Mouse (Mus musculus): Measurements from ENCODE around the gene Prune1.

The Prune1 gene

DNA sequence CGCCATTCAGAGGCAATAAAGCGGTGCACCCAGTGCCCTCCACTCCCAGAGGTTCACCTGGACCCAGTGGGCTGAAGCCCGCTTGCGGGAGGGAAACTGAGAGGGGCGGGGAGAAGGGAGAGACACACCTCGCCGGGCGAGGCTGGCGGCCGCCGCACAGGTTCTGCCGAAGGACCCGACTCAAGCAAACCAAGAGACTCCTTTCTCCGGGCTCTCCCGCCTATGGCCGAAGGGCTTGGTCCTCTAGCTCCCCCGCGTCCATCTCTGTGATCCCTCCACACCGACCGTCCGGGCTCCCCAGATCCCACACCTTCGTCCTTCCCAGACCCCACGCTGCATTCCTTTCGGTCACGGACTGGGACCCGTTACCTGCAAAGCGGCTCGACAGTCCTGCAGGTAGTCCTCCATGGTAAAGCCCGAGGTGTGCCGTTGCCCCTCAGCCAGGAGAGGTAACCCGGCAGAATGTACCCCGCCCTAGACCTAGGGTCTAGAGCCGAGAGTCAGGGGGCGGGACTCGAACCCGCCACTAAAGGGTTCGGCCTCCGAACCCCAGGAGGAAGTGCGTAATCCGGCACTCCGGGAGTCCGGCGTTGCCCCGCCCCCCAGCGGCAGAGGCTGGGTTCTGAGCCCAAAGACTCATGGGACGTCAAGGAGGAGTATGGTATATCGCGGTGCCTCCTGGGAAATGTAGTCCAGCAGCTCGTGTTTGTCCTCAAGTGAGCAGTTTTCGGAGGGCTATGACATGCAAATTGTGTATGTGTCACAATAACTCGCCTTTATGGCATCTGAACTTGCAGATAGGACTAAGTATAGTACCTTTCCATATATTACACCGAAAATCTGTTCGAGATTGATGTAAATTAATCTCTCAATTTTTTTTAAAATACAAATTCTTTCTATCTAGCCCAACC lies at the start of gene Prune1, which contains the start of gene Mindy1:
Prune1 (minus strand) TSS at position 861 of the 911 bp plus-strand sequence.
Mindy1 (plus strand) TSS at position 130 of the 911 bp plus-strand sequence.
- DNase-seq, result peak; percentile 99

DNA sequence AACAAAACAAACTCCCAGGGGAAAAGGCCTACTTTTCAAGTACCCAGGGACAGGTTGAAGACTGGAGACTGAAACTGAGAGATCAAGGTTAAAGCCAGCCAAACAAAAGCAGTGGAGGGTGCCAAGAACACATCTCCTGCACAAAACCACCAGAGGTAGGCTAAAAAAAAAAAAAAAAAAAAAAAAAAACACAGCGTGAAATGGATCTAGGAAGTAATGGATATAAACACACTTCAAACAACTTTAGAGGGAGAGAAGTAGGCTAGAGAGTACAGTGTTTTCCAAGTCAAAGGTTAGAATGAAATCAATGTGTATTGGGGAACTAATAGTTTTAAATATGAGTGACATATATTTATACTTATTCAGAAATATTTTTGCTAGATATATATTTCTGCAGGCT lies 49.7 kb upstream of the Prune1 start:
- DNase-seq, result no peak

DNA sequence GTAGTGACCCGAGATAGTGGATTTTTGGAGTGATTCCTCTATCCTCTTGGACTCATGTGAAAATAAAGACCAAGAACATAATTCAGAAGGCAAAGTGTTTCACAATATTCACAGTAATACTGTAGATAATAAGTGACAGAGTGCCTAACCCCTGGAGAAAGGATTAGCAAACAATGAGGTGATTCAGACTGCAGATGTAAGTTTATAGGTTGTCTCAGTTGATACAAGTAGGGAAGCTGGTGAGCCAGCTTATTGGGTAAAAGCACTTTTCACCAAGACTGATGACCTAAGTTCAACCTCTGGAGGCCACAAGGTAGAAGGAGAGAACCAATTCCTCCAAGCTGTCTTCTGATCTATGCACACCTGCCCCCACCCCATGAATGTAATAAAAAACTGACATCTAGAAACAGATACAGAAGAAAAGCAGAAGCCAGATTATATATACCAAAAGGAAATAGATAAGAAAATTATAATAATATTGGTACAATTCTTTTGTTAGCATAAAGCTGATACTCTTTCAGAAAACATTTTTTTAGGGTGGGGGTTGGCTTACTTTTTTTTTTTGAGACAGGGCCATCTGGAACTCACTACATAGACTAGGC lies 47.0 kb upstream of the Prune1 start:
- no peak for DNase-seq

DNA sequence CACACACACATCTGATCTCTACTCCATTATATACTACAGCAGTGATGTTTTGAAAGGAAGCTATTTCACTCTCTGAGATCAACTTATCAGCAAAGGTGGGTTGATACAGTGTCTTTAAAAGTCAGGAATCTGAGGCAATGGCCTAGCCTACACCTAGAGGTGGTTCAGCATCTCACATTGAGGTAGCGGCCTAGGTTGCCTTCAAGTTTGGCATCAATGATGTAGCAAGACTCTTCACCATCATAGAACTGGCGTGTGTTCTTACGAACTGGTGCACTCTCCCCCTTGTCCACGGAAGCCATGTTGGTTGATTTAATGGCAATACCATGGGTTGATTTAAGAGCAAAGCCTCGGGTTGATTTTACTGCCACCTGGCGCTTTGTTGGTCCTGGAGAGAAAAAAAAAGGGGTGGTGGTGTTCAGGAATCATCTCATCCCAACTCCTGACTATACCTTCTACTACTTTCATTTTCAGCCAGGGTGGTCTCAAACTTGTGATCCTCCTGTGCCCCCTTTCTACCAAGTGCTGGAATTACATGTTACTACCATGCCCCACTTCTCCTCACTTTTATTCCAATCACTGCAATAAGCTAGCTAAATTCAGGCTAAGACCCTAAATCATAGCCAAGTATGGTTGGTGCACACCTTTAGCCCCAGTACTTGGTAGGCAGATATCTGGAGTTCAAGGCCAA lies 42.7 kb upstream of the Prune1 start:
- no peak for DNase-seq

DNA sequence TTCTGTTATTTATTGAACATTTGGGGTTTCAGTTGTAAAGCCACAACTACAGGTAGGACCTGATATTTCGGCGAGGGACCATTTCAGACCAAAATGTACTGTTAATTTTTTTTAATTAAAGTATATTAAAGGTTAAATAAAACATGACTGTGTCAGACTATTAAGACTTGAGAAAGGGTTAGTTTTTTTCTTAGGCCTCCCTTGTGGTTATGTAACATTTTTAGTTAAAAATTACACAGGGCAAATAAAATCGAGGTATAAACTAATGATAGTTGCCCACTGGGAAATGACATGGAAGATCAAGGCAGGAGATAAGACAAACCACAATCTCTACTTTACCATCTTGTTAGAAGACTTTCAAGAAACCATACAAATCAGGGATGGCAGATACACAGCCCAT lies 41.6 kb upstream of the Prune1 start:
- DNase-seq, result no peak

DNA sequence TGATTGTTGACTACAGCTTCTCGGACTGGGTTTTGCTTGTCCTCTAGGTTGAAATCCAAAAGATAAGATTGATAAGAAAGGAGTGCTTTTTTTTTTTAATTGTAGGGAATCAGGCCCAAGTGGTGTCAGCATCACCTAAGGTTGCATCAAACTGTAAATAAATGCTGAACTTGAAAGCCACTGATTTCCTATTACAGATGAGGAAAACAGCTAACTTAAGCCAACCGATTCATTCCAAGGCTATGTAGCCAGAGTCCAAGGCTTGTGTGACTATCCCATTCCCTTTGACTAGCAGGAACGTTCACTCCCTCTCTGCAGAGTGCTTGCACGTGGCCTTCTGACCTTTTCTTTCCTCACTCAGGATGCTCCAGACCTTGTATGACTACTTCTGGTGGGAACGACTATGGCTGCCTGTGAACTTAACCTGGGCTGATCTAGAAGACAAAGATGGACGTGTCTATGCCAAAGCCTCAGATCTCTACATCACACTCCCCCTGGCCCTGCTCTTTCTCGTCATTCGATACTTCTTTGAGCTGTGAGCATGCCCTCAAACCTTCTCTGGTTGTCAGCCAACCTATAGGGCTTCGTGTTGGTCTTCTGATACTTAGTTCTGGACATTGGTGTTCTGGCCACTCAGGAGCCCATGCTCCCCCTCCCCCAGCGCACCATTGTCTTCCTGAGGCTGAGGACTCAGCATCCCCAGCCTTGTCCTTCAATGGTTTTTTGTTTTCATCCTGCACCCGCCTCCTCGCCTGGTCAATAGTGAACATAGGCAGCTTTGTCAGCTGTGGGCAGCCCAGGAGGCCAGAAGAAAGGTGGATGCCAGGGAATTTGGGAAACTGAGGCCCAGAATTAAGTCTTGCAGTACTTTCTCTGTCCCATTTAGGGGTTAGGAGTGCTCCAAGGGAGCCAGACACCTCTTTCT lies 38.1 kb upstream of the Prune1 start:
- DNase-seq, result no peak

DNA sequence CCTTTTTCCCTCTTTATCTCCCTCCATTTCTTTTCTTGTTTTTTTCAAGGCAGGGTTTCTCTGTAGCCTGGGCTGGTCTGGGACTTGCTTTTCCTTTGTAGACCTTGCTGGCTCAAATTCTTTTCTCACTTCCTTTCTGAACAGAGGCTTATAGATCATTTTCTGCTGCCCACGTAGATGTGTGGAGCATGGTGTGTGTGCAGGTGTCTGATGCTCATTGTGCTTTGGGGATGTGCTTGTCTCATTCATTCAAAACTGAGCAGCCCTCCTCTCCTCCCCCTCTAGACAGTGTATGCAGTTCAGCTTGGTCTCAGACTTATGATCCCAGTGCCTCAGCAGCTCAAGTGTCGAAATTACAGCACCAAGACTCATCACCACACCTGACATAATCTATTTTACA lies 37.2 kb upstream of the Prune1 start:
- no peak for DNase-seq

DNA sequence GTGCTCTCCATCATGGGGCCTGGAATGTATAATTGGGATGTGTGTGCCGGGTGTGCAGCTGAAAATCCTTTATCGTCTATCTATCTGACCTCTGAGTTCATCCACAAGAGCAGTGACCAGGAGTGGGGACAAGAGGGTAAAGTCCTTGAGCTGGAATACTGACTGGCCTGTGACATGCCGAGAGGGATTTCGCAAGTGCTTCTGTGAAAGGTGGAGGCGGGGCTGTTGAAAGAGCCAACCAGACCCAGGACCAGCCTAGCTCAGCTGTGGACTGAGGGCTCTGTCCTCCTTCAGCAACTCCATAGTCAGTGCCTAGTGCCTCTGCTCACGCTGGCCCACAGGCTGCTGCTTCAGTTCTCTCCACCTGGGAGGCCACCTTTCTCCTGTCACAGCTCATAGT lies 36.7 kb upstream of the Prune1 start:
- DNase-seq, result no peak

DNA sequence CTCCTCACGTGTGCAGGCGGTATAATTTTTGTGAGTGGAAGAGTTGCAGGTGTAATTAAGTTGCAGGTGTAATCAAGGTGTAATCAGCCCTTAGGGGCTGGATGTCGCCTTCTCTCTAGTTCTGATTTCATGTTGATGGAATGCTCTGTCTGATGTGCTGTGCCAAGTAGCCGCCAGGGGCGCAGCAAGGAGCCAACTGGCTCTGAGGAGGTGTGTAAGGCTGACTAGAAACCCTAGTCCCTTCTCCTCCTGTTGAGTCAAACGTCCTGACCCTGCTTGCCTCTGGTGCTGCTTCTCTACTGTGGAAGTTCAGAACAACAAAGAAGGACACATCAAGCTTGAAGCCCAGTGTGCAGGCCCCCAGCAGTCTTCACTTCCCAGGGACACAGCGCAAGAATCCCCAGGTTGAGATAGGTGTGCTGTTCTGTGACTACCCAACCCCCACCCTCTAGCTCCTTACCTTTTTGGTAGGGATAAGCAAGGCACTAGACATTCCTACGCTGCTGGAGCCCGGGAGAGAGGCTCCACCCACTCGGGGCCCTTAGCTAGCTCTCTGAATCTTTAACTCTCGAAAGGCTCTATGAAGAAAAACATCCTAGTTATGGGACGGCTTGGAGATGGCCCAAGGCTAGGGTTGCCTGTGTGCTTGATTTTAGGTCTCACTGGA lies 35.7 kb upstream of the Prune1 start:
- DNase-seq, result peak; percentile 53

DNA sequence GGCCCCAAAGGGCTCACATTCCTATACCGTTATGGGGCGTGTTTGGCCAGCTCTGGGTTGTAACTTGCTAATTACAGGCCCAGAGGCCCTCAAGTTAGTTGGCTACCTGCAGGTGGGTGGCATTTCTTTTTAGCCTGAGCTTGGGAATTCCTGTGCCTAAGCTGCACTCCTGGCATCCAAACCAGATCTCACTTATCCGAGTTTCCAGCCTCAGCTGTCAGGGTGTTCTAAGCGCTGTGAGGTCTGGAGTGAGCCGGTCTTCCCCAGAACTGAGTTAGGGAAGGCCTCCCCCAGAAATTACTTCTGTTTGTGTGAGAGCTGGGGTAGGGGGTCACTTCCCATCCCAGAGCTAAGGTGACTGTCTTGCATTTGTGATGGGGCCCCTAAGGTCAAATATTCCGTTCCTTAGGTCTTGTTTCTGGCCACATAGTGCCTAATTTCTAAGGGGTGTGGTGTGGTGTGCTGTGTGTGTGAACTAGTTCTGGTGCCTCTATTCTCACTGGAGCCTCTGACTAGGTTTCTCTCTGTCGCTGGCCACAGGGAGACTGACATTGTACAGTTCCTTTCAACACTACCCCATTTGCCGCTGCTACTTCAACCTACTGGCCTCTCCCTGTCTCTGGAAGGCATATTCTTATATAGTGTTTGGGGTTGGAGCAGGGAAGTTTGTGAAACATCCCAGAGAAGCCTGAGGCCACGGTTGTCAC lies 34.1 kb upstream of the Prune1 start:
- DNase-seq, result no peak

DNA sequence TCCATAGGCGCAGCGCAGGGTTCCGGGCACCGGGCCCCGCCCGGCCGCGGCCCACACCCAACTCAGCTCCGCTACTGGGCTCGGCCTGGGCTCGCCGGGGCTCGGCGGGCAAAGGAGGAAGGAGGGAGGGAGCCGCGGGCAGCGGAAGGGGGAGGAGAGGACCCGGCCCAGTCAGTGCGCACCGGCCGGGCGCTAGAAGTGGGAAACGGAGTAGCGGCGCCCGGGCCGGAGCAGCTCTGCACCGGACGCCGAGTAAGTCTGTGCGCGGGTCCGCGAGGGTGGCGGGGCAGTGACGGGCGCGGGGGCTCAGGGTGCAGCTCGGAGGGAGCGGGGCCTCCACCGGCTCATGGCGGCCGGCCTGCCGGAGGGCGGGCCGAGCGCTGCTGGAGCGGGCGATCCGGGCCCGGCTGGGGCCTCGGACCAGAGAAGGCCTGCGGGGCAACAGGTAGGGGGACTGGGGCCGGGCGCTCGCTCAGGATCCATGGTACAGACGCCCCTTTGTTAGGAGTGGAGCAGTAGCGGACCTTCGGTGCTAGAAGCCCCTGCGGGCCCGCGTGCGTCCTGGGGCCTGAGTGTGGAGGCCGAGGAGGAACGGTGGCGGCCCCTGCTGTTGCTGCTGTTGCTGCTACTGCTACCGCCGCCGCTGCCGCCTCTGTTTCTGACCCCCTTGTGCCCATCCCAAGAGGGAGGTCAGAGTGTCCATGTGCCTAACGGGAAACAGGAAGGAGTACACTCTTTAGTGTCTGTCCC lies 33.4 kb upstream of the Prune1 start:
- DNase-seq, result peak; percentile 73

DNA sequence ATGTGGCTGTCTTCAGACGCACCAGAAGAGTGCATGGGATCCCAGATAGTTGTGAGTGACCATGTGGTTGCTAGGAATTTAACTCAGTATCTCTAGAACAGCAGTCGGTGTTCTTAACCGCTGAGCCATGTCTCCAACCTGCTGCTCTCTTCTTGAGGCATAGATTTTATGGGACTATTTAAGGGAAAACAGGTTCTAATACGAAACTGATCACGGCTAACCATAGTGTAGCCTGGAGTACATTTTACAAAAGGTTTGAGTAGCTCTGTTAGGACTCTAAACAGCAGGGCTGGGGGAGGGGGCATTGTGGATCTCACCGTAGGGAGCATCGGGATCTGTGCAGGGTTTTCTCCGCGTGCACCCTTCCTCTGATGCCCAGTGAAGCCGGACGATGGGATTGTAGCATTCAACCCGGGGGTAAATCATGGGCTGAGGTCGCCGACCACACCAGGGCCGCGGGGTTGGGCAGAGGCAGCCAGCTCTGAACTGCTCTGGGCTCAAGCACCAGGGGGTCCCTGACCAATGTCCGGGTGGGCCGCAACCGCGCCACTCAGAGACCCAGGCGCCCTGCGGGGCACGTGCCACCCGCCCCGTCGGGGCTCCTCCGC lies 32.7 kb upstream of the Prune1 start, which contains the start of gene Cers2:
Cers2 (plus strand) TSS at position 306 of the 608 bp plus-strand sequence.
- DNase-seq, result no peak

DNA sequence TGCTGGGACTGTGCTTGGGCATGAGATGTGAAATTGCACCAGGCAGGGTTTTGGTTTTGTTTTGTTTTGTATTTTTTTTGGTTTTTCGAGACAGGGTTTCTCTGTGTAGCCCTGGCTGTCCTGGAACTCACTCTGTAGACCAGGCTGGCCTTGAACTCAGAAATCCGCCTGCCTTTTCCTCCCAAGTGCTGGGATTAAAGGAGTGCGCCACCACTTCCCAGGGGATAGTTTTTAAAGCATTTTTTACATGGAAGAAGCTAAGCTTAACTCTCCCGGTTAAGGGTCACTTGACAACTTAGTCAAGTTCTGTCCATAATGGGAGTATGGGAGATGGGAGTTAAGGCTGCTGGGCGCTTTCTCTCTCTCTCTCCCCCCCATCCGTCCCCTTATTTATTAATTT lies 32.2 kb upstream of the Prune1 start:
- DNase-seq, result no peak

DNA sequence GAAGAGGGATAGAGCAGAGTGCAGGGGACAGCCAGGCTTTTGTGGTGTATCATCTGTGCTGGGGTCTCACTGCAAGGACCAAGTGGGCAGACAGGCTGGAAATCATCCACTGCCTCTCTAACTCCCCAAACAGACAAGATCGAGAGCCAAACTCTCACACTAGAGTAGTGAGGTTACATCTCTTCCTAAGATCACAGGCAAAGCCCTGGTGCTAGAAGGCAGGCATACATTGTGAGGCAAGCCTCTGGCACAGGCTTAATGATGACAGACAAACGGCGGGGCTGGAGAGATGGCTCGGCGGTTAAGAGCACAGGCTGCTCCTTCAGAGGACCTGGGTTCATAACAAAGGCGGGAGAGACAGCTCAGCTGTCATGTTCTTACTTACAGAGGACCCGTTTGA lies 31.6 kb upstream of the Prune1 start:
- no peak for DNase-seq

DNA sequence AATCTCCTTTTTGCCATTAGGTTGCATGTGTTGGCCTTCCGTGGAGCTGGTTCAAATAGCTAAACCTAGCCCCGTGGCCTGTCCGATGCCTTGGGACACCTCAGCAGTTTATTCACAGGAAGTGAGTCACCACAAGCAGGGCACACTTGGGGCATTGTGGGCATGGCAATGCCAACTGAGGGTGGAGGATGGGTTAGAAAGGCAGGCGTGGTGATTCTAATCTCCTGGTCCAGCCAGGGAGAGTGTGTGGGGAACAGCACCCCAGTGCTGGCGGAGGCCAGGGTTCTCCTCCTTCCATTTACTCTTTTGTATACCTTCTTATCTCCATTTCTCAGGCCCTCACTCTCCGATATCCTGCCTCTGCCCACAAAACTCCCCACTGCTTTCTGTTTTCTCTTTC lies 30.7 kb upstream of the Prune1 start:
- no peak for DNase-seq

DNA sequence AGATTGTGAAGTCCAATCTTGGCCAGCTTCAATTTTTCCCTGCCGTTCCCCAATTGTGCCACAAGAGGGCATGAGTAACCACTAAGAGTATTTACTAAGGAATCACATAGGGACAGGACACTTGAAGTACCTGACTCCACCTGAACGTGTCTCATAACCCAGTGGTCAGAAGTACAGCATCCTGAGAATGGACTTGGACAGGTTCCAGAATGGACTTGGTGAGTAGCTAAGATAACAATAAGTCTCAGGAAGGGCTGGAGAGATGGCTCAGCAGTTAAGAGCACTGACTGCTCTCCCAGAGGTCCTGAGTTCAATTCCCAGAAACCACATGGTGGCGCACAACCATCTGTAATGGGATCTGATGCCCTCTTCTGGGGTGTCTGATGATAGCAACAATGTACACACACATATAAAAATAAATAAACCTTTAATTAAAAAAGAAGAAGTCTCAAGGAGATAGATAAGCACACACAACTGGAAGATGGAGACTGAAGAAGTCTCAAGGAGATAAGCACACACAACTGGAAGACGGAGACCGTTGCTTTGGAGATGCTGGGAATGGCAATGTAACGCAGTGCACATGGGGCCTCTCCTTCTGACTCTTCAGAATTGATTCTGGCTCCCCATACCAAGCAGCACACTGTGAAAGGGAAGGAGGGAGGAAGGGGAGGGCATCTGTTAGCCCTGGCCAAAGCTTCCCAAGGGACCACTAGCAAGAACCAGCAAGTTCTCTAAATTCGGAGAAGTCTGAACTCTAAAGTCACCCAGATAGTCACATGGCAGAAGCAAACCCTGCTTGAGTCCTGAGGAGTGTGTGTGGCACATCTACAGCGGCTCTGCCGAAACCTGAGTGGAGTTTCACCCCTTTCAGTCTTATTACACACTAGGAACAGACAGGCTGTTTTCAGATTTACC lies 29.3 kb upstream of the Prune1 start:
- DNase-seq, result peak; percentile 75

DNA sequence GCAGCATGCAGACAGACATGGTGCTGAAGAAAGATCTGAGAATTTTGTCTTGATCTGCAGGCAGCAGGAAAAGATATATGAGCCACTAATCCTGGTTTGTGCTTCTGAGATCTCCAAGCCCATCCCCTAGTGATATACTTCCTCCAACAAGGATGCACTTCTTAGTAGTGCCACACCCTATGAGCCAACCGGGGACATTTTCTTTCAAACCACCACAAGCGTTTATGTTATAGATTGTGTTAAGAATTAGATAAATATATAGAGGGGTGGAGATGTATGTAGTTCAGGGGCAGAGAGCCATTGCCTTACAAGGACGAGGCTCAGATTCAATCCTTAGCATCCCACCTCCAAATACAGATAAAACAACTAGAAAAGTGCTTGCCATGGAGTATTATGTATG lies 28.6 kb upstream of the Prune1 start:
- no peak for DNase-seq

DNA sequence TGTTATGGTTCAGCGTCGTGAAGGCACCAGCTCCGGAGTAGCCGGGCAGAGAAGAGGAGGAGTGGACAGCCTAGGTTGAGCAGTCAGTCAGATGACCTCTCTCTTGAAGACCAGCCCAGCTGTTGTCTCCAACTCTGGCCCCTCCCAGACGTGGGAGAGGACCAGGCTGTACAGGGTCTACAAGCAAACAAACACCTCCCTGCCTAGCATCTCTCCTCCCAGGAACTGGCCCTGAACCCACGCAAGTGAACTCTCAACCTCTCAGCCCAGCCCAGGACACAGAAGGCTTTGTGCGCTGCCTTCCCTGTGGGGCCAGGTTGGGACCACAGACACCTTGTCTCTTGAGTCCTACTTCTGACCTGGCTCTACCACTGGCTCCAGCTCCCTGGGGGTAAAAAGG lies 25.2 kb upstream of the Prune1 start, which contains the start of gene Anxa9:
Anxa9 (minus strand) TSS at position 77 of the 400 bp plus-strand sequence.
- no peak for DNase-seq

DNA sequence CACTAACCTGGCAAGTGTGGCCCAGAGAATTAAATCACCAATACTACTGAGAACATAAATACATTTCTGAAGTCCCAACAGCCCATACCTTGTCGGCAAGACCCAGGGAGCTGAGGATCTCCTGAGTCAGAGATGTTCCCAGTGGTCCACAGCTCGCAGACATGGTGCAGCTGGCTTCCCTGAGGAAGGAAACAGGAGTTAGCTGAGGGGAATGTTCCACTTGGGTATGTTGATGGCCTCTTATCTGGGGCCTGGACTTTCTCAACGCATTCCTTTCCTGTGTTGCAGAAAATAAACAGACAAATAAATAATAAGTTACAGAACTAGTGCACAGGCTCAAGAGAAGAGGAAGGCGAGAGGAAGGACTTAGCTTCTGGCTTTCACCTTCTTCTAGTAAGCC lies 24.4 kb upstream of the Prune1 start:
- DNase-seq, result no peak

Measured in cerebellum, adult 9-11 months (tissue).